Mouse (Mus musculus) Patski (cell line): ENCODE data around the gene Galnt3. TPM values are rescaled to one million over a fixed set of nuclear protein-coding genes. Genes with fewer than 3 reads are reported as not detected.
A peak's percentile ranks its signal among the peaks of the same experiment; 100 is the strongest.

ENCODE experiments used
- ATAC-seq: fragments of 100-300 bp; one replicate; pipeline ENCODE4 v1.8.0; 2021
- CTCF ChIA-PET: fragments of 350-600 bp; sonication (Branson Sonifier 250); formaldehyde crosslinking; loops from one replicate; lab custom pipeline; 2022; ENCODE audit warnings: inconsistent platforms; lab: Charles Lee
- POLR2A ChIA-PET: fragments of 350-600 bp; sonication (Branson Sonifier 250); formaldehyde crosslinking; loops from one replicate; lab custom pipeline; 2022; ENCODE audit warnings: antibody characterized with exemption, inconsistent platforms; lab: Charles Lee
- DNase-seq: peaks from one replicate; pipeline ENCODE4 v3.0.0-alpha.2; 2011; ENCODE audit warnings: low read depth, low spot score
- H3K27me3 ChIP-seq: fragments of 371-371 bp; one replicate; pipeline ENCODE4 v1.5.1; 2021
- CTCF ChIP-seq: fragments of 100-300 bp; IDR thresholded peaks from one replicate; pipeline ENCODE4 v1.5.1; 2021
- in situ Hi-C: fragments of 300-500 bp; cut with MboI; formaldehyde crosslinking; loops from 3 replicates; pipeline ENCODE4 v1.11.1; 2018; ENCODE audit warnings: low pct_unique_long_range_greater_than_20kb, mixed read lengths
- polyA plus RNA-seq: library from polyadenylated mRNA; unstranded; gene quantifications from one replicate; pipeline ENCODE4 v1.2.3, GENCODE M21; 2021

Gene Galnt3
- polyA plus RNA-seq, 1 experiment from 2014 or later: 0.98 TPM

DNA sequence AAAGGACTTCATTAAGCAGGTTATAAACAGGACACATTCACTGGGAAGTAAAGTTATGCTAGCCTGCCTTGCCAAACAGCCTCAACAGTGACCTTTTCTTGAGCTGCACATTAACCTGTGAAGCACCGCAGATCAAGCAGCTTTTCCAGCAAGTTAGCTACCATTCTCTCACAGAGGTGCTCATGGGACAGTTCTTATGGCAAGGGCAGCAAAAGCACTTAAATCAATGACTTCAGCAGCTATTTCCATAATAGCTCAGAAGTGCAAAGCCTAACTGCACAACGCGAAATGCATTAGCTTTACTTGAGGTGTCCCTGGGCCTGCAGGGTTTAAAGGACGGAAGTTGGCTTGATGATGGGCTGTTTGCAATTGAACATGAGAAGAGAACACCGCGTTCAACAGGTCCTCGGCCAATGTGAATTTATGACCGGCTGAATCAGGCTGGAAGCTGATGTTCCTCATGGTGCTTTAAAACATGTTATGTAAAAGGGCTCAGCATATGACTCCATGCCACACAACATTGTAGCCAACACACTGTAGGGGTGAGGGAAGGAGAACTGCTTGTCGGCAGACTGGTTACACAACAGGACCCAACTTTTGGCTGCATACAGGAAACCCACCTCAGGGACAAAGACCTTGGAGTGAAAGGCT lies 16.8 kb downstream of the Galnt3 start:
- POLR2A ChIA-PET: no interaction called here
- in situ Hi-C loops: no loop called here
- DNase-seq (no peak), ATAC-seq (no peak)
- H3K27me3 ChIP-seq: no peaks in the 10 kb centered on the region
- CTCF ChIA-PET: no interaction called here
- TF ChIP-seq CTCF: no peak

DNA sequence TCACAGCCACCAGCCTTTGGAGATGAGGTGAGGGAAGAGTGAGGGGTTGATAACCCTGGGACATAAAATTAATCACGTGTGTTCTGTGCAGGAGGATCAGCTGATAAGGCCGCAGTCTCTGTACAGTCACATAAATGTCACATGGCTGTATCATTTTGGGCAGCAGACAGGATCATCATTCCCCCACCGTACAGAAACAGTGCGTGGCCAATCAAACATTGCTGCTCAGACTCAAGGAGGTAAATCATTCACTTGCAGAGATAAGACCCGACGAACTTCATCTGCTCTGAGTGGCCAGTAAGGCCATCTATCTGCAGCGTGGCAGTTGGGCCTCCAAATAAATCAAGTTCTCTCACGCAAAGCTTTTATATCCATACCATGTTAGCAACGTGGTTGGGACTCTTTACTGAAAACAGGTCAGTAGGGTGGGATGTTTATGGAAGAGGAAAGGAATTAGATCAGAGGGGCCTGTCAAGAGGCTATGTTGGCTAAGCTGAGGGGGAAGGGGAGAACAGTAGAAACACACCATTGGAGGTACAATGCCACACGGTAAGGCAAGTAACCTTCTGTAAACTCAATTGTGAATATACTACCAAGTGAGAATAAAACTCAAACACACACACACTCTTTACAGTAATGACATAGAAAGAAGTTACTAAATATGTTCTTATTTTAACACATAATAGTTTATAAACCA lies 20.9 kb downstream of the Galnt3 start:
- CTCF ChIA-PET: no interaction called here
- ATAC-seq: no peak
- TF ChIP-seq CTCF: no peak
- in situ Hi-C loops: no loop called here
- DNase-seq: no peak
- POLR2A ChIA-PET: no interaction called here
- no peaks in the 10 kb centered on the region for H3K27me3 ChIP-seq

DNA sequence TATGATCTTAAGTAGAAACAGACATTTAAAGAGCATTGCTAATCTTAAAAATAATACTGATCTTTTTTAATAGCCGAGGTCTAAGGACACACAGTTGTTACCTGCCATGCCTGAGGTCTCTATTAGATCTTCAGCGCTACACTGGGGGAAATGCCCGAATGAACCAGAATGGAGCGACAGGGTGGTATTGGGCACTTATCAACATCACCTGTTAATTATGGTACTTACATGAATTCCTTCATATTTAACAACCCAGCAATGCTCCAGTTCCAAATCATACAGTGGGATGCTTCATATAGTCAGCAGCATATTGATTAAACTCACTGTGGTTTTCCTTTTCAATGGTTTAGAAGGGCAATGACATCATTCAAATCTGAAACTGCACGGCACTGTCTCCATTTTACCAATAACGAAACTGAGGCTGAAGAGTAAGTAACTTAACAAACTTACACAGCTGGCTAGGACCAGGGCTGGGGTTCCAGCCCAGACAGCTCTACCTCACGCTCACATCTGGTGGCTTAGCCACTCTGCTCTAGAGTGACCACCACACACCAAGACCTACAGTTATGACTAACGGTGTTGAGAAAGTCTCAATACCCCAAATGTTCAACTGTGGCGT lies 23.0 kb downstream of the Galnt3 start:
- in situ Hi-C loops: no loop called here
- no peaks in the 10 kb centered on the region for H3K27me3 ChIP-seq
- DNase-seq (no peak), ATAC-seq (no peak)
- TF ChIP-seq CTCF: no peak
- ChIA-PET POLR2A (no interaction called here), CTCF (no interaction called here)

GRCm38 (mm10) chr2:66100671-66101351 lies 24.0 kb downstream of the Galnt3 start:
- ATAC-seq: no peak
- POLR2A ChIA-PET: no interaction called here
- peak; percentile 19 for DNase-seq
- CTCF ChIA-PET: interaction anchor here (0.7 to 0.8 kb wide), 2 partner anchors 14 to 27 kb away, joined by 3 read pairs; no protein-coding TSS in a partner anchor
- in situ Hi-C loops: no loop called here
- no peak for TF ChIP-seq CTCF
- no peaks in the 10 kb centered on the region for H3K27me3 ChIP-seq

GRCm38 (mm10) chr2:66100239-66100638 lies 24.6 kb downstream of the Galnt3 start:
- in situ Hi-C loops: no loop called here
- CTCF ChIA-PET: interaction anchor here (0.7 to 0.8 kb wide), 2 partner anchors 14 to 26 kb away, joined by 3 read pairs; no protein-coding TSS in a partner anchor
- TF ChIP-seq CTCF: no peak
- ATAC-seq: no peak
- no peaks in the 10 kb centered on the region for H3K27me3 ChIP-seq
- no peak for DNase-seq
- POLR2A ChIA-PET: no interaction called here

- CTCF ChIA-PET: no interaction called here
- in situ Hi-C loops: no loop called here
- DNase-seq (no peak), ATAC-seq (no peak)
- POLR2A ChIA-PET: no interaction called here
- no peak for TF ChIP-seq CTCF
- no peaks in the 10 kb centered on the region for H3K27me3 ChIP-seq
Measured at GRCm38 (mm10) chr2:66094622-66095181, 30.1 kb downstream of the Galnt3 start.

DNA sequence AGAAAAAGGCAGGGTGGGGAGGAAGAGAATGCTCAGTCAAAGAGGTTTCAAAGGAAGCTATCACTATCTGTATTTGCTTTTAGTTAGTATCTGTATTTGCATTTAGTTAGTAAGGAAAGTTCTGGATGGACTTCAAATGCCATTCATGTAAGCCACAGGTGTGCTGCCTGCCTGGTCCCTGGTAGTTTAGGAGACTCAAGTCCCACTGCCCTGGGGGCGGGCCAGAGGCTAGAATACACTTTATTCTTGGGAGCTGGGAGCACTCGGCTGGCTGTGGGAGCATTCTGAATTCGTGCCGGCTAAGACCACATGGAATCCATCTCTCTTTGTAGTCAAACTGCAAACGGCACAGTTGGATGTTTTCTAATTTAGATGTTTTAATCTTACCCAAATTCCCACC lies 33.5 kb downstream of the Galnt3 start:
- H3K27me3 ChIP-seq: no peaks in the 10 kb centered on the region
- ATAC-seq (no peak), DNase-seq (no peak)
- TF ChIP-seq CTCF: no peak
- in situ Hi-C loops: no loop called here
- CTCF ChIA-PET: no interaction called here
- POLR2A ChIA-PET: no interaction called here

- peak; percentile 12 for DNase-seq
- peak; percentile 31 for ATAC-seq
- ChIA-PET POLR2A (no interaction called here), CTCF (no interaction called here)
- in situ Hi-C loops: no loop called here
- H3K27me3 ChIP-seq: no peaks in the 10 kb centered on the region
- TF ChIP-seq CTCF: no peak
Measured at GRCm38 (mm10) chr2:66081876-66082275, 42.9 kb downstream of the Galnt3 start.

GRCm38 (mm10) chr2:66080731-66081130 lies 44.1 kb downstream of the Galnt3 start:
- in situ Hi-C loops: no loop called here
- POLR2A ChIA-PET: no interaction called here
- CTCF ChIA-PET: no interaction called here
- no peak for DNase-seq
- ATAC-seq: no peak
- no peaks in the 10 kb centered on the region for H3K27me3 ChIP-seq
- no peak for TF ChIP-seq CTCF

DNA sequence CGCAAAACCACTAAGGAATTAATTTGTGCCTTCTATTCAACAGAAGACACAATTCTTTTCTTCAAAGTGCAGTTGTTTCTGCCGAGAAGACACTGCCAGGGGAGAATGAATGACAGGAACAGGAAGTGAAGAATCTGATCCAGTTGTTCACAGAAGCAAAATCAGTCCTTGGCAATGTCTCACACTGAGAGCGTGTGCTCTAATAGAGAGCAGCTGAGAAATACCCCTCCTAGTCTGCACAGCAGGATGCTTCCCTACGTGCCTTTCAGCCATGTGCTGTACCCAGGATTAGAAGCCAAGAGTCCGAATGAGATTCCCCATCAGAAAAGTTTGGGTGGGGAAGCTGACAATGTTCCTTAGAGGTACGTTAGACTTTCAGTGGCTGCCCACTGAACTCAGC lies 55.3 kb downstream of the Galnt3 start:
- ChIA-PET CTCF (no interaction called here), POLR2A (no interaction called here)
- DNase-seq (no peak), ATAC-seq (no peak)
- TF ChIP-seq CTCF: no peak
- no peaks in the 10 kb centered on the region for H3K27me3 ChIP-seq
- in situ Hi-C loops: no loop called here
